Mouse (Mus musculus) gastrocnemius, adult 8-10 months (tissue): ENCODE data around the gene Kmt2b. TPM values are rescaled to one million over a fixed set of nuclear protein-coding genes. Genes with fewer than 3 reads are reported as not detected.

Experiments used
- DNase-seq, 2 experiments: peaks; one replicate each; pipeline ENCODE4 v3.0.0; 2022; ENCODE audit warnings: low spot score in 2 of 2
- total RNA-seq, 4 experiments: library from RNA; stranded (reverse); gene quantifications; 2 replicates each; pipeline ENCODE4 v1.2.4; 2022

The Kmt2b gene
- 10 to 100 TPM; 10.9 to 15.2 (median 13.0) TPM for total RNA-seq

DNA sequence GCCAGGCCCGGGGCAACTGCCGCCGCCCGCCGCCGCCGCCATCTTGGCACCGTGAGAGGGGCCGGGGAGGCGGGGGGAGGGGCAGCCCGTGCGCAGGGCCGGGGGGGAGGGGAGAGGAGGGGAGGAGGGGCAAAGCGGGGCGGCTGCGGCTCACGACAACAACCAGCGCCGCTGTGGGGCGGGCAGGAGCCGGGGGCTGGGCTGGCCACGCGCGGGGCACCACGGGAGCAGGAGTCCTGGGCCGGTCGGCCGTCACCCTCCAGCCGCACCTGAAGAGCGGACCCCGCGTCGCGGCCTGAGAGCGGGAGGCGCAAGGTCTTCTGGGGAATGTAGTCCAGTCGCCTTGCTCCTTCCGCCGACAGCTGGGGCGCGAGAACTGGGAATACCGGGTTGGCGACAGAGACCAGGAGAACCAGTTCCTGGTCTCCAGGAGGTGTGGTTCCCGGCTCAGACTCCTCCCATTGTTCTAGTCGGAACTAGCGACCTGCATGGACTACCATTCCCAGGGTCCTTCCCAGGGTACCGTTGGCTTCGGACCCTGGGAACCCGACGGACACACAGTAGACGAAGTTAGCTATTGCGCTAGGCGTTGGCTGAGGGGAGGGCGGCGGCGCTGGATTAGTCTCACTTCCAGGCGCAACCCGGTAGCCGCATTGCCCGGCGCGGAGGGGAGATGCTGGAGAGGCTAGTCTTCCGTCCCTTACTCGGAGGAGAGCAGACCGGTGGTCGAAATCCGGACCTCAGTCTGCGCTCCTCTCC, at the start of gene Kmt2b:
Gene Kmt2b, minus strand, starts transcription at position 51 of the 759 bp plus-strand sequence.
- peak; percentile 95 to 98 for DNase-seq

DNA sequence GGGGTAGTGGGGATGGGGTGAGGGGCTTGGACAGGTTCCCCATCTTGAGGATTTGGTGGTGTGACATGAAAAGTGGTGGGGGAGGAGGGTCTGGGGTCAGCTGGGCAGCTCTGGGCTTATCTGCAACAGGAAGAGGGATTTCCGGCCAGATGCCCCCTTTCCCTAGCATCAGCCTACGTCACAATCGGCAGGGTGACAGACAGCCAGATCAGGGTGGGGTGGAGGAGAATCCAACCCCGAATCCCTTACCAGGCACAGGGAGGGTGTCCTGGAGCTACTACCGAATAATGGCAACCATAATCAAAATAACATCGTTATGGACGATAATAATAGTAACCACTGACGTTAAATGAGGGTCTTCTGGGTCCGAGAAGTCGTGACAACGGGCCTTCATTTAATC, 47.9 kb upstream of the Kmt2b start:
- no peak for DNase-seq

DNA sequence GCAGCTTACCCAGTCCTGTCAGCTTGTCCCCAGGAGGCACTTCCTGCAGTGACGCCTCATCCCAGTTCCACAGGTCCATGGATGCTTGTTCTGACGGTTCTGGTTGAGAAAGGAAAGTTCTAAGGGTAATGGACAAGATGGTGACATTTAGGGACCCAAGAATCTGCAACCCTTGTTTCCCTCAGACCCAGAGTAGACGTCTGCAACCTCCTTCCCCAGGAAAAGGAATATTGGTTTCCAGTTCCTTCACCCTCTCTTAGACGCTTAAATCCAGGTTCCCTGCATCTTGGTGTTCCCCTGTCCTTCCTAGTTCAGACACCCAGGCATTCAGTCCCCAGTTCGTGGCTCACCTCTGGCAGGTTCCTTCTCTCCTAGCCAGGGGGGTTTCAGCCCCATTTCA, 47.2 kb upstream of the Kmt2b start, which contains the start of gene Etv2:
Gene Etv2, minus strand, starts transcription at position 101 of the 400 bp plus-strand sequence.
- no peak for DNase-seq

DNA sequence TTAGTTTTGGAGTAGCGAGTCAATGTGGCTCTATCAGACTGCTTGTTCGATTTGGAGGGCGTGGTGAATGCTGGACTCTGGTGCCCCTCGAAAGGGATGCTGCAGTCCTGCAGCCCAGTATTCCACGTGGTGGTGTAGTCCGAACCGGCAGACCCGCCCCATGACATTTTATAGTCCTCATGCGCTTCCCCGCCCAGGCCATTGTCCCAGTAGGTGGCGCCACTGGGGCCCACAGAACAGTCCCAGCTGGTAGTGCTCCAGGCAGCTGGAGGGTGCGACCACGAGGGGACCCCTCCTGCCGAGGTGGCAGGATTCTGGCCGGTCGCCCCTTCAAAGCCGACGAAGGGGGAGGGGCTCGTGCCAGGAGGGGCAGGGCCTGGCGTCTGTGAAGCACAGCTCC, 46.1 kb upstream of the Kmt2b start:
- DNase-seq, result peak; percentile 9 to 10

DNA sequence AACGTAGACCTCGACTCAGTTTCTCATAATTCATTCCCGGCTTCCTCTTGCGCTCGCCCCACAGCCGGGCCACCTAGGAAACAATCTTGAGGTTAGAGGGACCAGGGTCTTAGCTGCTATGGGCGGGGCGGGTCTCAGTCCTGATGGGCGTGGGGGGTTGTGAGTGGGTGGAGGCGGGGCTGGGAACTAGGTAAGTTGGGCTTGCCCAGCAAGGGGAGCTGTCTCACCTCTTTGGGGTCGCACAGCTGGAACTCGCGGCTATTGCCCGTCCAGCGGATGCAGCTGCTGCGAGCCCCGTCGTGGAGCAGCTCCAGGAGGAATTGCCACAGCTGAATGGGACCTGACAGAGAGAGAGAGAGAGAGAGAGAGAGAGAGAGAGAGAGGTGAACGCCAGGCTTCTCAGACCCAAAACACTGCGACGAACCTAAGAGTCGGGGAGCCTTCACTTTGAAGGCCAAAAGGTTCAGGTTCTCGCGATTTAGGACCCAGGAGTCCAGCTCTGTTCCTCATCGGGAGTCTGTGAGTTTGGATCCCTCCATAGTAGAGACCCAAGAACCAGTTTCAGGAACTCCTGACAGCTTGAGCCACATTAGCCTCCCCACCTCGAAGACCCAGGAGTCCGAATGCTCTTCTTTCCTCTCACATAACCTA, 45.4 kb upstream of the Kmt2b start:
- no peak for DNase-seq

DNA sequence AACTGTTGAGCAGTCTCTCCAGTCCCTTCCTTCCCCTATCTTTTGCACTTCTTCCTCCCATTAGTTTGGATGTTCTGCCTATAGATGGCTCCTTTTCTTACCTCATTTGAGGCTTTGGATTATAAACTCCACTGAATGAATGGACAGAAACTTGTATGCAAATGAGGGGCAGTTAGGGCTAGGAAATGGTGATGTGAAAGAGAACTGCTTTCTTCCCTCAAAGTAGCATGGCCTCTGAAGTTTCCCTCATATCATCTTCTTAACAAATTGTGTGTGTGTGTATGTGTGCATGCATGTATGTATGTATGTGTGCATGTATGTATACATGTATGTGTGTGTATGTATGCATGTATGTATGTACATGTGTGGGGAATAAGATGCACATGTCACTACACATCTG, 40.5 kb upstream of the Kmt2b start:
- no peak for DNase-seq

DNA sequence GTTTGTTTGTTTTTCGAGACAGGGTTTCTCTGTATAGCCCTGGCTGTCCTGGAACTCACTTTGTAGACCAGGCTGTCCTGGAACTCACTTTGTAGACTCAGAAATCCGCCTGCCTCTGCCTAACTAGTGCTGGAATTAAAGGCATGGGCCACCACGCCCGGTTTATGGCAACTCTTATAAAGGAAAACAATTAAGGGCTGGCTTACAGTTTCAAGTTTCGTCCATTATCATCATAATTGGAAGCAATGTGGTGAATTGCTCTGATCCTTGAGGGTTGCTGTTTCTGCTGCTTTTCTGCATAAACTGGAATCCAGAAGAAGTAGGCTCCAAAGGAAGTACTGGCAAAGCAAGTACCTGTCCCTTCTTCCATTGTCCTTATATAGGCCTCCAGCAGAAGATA, 38.1 kb upstream of the Kmt2b start:
- no peak for DNase-seq

DNA sequence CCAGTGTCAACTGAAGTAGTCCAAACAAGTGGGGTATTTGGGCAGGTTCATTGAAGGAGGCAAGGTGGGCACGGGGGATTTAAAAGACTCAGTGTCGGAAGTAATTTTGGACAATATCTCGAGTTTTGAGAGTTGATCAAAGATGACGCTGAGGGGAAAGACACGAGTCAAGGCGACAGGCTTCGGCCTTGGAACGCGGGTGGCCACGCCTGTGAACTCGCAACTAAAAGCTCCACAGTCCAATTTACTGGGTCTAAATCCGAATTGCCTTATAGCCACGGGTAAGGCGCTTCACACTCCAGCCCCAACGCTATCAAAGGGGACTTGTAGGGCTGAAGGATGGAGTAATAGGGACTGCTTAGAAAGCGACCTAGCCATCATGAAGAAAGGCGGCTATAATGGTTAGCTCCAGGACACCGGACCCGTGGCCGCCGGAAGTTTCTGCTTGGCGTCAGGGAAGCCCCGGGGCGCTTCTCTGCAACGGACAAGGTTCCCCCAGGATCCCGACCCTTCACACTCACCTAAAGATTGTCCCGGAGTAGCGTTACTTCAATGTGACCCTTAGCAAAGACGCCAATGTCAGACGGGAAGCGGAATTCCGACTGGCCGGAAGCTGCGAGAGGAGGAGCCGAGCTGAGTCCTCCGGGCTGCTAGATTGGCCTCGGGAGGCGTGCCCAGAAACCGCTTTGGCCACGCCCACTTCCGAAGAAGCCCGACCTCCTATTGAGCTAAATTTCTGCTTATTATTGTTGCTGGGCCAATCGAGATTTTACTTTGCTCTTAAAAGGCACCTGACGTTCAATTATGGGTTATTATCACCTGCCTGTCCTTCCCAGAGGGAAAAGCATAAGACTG, 37.2 kb upstream of the Kmt2b start, which contains the start of gene Cox6b1:
Gene Cox6b1, minus strand, starts transcription at position 622 of the 855 bp plus-strand sequence.
- peak; percentile 70 to 81 for DNase-seq

DNA sequence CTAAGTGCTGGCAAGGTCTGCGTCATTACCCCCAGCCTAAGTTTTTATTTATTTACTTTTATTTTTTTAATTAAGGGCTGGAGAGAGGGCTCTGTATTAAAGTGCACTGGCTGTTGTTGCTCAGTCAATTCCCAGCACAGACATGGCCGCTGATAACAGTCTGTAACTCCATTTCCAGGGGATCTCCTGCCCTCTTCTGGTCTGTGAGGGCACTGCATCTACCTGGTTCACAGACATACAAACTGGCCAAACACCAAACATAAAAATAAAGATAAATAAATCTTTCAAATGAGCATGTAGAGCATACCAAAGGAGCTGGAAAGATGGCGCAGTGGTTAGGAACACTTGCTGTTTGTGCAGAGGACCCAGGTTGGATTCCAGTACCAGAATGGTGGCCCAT, 30.7 kb upstream of the Kmt2b start:
- no peak for DNase-seq

DNA sequence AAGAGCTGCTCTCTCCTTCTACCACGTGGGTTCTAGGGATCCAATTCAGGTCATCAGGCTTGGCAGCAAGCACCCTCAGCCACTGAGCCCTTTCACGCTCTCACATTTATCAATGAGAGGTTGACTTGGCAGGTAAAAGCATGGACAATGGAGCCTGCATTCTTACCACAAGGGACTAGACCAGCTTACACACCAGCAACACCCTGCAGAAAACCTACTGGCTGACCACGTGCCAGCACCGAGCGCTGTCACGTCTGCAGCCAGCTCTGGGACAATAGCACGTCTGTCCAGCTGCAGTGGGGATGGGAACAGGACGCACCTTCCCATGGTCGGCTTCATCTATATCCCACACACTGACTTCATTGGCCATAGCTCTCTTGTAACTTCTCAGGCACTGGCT, 30.1 kb upstream of the Kmt2b start:
- DNase-seq, result no peak

DNA sequence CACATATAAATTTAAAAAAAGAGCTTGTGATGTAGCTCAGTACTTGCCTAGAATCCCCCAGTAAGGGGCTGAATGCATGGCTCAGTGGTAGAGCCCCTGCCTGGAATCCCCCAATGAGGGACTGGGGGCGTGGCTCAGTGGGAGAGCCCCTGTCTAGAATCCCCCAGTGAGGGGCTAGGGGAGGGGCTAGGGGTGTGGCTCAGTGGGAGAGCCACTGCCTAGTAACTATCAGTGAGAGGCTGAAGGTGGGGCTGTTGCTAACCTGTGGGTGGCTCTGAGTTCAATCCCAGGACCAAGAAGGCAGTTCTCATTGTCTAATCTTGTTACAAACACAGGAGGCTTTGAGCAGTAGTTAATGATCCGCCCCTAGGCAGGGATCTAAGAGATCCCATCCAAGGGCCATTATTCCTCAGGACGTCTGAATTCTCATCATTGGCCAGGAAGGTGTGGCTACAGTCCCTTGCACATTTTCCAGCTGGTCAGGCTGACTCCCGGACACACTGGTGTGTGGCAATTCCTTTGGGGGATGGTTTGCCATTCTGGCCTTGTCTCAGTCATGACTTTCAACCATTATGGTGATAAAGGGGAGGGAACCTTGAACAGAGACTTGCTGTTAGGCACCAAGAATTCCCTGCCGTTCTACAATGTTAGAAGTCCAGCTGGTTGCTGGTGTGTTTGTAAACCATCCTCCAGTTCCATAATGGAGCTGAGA, 26.7 kb upstream of the Kmt2b start:
- no peak for DNase-seq

DNA sequence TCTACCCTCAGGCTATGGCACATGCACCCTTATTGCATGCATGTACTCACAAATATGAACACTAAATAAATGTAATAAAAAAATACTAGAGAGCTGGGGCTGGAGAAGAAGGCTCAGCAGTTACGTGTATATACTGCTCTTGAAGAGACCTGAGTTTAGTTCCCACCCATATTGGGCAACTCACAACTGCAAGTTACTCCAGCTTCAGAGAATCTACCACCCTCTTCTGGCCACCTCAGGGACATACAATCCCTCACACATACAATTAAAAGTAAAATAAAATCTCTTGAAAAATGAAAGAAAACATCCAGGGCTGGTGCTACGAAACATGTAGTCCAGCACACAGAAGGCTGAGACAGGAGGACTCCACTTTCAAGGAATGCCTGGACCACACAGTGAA, 25.9 kb upstream of the Kmt2b start:
- DNase-seq, result no peak

DNA sequence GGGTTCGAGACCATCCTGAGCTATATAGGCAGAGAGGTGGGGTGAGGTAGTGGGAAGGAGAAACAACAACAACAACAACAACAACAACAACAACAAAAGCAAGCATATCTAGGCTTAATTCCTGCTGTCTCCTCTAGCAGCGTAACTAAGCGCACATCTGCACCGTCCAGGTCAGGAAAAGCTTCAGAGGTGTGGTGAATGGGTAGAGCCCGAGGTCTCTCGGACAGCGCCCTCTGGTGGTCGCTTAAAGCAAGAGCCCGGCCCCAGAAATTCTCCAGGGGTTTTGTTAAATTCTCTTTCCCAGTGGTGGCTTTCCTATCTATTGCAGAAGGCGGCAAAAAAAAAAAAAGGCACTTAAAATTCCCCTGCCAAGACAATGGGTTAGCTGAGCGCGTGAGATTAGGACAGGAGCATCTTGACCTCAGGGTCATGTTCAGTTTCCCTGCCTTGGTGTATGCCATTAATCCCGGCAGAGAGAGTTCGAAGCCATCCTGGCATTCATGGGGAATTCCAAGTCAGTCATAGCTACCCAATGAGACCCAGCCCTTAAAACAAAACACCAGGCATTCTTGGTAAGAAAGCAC, 25.1 kb upstream of the Kmt2b start:
- DNase-seq, result peak; percentile 27 to 33

DNA sequence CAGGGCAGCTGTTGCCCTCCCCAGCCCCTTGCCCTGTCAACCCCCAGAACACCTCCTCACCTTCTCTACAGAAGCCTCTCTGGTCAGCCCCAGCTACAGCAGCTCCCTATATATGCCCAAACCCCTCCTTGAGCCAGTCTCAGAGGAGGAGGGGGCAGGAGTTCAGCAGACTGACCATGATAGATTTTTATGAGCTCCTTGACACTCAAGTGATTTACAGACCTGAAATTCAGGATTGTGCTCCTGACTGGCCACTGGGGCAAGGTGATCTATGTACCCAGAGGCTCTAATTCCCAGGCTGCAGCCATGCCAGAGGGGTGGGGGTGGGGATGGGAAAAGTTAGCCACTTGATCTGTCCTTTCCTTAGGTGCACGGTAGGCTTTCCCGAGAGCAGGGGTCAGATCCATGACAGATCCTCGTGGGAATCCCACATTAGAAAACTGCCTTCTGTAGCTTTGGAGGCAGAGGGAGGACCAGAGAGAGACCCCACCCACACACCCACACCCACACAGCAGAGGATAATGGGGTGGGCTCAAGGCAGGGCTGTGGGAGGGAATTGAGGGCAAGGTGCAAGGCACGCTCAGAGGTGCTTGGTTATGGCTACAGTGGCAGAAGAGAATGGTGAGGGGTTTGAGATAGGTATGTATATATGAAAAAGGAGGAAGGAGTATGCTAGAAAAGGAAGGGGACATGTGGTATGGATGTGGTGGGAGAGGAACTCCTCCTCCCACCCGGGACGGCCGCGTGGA, 24.3 kb upstream of the Kmt2b start, which contains the start of gene Upk1a:
Gene Upk1a, minus strand, starts transcription at position 194 of the 749 bp plus-strand sequence.
- no peak for DNase-seq

DNA sequence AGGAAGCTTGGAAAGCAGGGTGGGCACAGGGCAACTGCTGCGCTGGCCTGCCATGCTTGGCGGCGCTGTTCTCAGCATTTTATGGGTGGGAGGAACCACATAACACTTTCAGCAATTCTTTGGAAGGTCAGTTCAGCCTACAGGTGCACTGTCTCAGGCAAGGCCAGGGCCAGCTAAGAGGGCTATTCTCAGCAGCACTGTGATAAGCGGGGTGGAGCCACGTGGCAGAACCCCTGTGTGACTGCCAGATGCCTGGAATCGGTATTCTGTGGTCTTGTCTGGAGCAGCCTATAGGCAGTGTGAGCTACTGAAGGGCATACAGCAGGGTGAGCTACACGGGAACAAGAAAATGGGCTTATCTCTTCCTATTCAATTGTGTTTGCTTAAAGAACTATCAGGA, 21.5 kb upstream of the Kmt2b start:
- DNase-seq, result no peak

DNA sequence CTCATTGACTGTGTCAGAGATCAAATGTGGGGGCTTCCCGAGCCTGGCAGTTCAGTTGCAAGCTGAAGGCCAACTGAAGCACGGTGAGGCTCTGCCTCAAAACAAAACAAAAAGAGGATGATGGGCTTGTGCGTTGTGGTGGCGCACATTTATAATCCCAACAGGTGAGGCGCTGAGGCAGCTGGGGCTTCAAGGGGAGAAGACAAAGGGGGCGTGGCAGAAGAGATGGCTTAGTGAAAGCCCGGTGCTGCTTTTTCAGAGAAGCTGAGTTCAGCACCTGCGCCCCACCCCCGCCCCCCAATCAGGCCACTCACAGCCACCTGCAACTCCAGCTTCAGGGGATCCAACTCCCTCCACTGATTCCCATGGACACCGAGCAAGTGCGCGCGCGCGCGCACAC, 19.9 kb upstream of the Kmt2b start:
- no peak for DNase-seq

DNA sequence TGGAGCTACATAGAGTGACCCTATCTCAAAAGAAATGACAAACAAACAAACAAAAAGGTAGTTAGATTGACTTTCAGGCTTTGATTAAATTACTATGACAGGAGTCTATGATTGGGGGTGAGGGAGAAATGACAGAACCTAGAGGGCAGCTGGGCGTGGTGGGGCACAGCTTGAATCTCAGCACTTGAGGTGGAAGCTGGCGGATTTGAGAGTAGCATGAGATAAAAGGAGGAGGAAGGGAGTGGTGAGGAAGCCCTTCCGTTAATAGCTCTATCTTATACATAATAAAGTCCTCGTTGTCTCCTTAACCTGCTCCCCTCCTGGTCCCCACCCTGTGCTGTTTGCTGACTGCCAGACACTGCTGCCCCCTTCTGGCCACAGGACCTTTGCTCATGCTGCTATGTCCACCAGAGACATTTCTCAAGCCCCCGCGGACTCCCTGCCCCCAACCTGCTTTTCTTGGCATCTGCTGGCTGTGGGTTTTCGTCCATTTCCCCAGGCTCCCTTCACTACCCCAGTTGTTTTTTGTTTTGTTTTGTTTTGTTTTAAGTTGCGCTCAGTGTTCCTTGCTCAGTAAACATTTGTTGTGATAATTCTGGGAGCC, 19.3 kb upstream of the Kmt2b start:
- no peak for DNase-seq

DNA sequence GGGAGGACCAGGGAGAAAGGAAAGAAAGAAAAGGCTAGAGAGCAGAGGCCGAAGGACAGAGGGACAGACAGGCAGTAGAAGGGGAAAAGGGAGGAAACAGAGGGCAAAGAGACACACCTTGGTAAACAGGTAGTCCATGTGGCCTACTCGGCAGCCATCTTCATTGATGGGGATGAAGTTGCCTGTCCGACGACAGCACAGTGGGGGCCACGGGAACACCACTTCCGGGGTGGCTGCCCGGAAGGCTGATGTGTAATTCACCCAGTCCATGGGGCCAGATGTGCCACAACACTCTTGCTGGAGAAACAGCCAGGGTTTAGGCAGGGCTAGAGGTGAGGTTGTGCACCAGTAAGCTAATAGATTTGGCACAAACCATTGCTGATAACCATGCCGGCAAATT, 16.4 kb upstream of the Kmt2b start:
- DNase-seq, result no peak

DNA sequence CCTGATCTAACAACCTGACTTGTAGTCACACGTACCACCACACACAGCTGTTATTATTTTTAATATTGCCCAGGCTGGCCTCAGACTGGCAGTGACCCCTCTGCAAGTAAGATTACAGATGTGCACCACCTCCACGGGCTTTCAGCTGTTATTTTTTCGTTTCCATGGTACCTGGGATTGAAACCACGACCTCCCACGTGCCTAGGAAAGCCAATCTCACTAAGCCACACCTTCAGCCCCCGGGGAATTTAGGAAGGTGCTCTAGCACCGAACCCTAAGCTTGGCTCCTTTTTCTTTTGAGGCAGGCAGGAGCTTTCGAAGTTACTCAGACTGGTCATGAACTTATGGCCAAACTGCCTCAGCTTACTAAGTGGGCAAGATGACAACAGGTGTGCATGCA, 15.9 kb upstream of the Kmt2b start:
- DNase-seq, result no peak

DNA sequence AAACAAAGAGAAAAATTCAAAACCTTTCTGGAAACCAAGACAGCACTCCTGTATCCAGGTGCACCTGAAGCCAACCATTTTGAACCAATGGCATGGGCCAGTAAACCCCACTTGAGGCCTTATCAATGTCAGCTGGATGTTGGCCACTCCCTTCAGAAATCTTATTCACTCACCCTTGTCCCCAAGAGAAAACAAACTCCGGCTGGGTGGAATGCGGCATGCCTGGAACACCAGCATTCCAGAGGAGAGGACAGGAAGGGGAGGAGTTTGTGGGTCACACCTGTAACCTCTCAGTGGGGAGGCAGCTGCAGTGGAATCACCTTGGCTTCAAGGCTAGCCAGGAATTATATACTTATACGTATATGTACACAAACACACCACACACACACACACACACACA, 14.1 kb upstream of the Kmt2b start:
- DNase-seq, result no peak
